Mouse (Mus musculus) forebrain, embryonic 16.5 days (tissue): ENCODE measurements around the gene Scd1. TPM values are rescaled to one million over a fixed set of nuclear protein-coding genes. Genes with fewer than 3 reads are reported as not detected.
"Not testable (repeated sequence)": the region's sequence is repeated elsewhere in the genome, so short reads cannot be mapped to it uniquely, and the experiment has no call there.

Experiments
- ATAC-seq: fragments of 200-750 bp; cut with Nextera tagmentation; 2 replicates; pipeline ENCODE4 v1.8.0; 2017; ENCODE audit warnings: mild to moderate bottlenecking, moderate library complexity
- H3K27ac ChIP-seq: fragments of 300-500 bp; sonication (generic); 2 replicates; pipeline ENCODE4 v1.5.1; 2014; ENCODE audit warnings: low read length, control low read depth
- H3K27me3 ChIP-seq: fragments of 300-500 bp; sonication (generic); replicated peaks from 2 replicates; pipeline ENCODE4 v1.6.1; 2014; ENCODE audit warnings: low read length; ENCODE audit not compliant: control insufficient read depth, insufficient read depth
- H3K36me3 ChIP-seq: fragments of 300-500 bp; sonication (generic); 2 replicates; pipeline ENCODE4 v1.6.1; 2014; ENCODE audit not compliant: control insufficient read depth, insufficient read depth
- H3K4me1 ChIP-seq: fragments of 300-500 bp; sonication (generic); replicated peaks from 2 replicates; pipeline ENCODE4 v1.6.1; 2014; ENCODE audit warnings: low read length; ENCODE audit not compliant: control insufficient read depth, insufficient read depth
- H3K4me2 ChIP-seq: fragments of 300-500 bp; sonication (generic); 2 replicates; pipeline ENCODE4 v1.6.1; 2014; ENCODE audit warnings: mild to moderate bottlenecking, low read length, control low read depth
- H3K4me3 ChIP-seq: fragments of 300-500 bp; sonication (generic); replicated peaks from 2 replicates; pipeline ENCODE4 v1.5.1; 2014; ENCODE audit warnings: mild to moderate bottlenecking, low read length, control low read depth
- H3K9ac ChIP-seq: fragments of 300-500 bp; sonication (generic); replicated peaks from 2 replicates; pipeline ENCODE4 v1.6.1; 2014; ENCODE audit warnings: low read depth, low read length, control low read depth
- H3K9me3 ChIP-seq: fragments of 300-500 bp; sonication (generic); 2 replicates; pipeline ENCODE4 v1.6.1; 2016; ENCODE audit warnings: low read length; ENCODE audit not compliant: control insufficient read depth
- WGBS: fragments of 180-500 bp; shearing (Covaris S2); extraction: QIAGEN DNeasy Blood & Tissue Kit; methylation state at CpG from one replicate; pipeline ENCODE4 v1.1.7; 2014; 5-methylcytosine and 5-hydroxymethylcytosine counted together
- polyA plus RNA-seq: library from polyadenylated mRNA; unstranded; fragments of >200 nt; fragmentation: Nextera tagmentation; extraction: Ambion mirVana; gene quantifications from 2 replicates; pipeline ENCODE4 v1.2.1, GENCODE M21; 2015

Scd1 gene
- polyA plus RNA-seq, 1 experiment from 2014 or later, result 5.0 TPM

DNA sequence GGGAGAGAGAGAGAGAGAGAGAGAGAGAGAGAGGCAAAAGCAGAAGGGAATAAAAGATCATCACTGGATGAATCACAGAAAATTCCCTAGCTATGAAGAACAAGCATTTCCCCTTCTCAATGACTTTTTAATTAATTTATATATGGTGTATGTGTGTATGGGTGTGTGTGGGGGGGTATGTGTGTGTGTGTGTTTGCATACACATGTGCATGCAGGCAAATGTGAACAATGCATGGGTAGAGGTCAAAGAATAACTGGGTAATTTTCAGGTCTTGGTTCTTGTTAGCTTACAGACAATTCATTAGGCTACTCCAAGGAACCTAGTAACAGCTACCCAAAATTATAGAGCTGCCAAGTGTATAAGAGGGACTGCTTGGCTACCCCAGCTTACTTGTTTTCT, 28.6 kb downstream of the Scd1 start:
- Histone ChIP-seq H3K27me3 (no peaks in the 10 kb centered on the region), H3K4me2 (no peak overlapping the region), H3K9me3 (no peaks in the 10 kb centered on the region), H3K9ac (no peak overlapping the region), H3K27ac (no peak overlapping the region), H3K4me1 (no peaks in the 10 kb centered on the region), H3K4me3 (no peak overlapping the region), H3K36me3 (no peaks in the 10 kb centered on the region)
- ATAC-seq, result no peak

DNA sequence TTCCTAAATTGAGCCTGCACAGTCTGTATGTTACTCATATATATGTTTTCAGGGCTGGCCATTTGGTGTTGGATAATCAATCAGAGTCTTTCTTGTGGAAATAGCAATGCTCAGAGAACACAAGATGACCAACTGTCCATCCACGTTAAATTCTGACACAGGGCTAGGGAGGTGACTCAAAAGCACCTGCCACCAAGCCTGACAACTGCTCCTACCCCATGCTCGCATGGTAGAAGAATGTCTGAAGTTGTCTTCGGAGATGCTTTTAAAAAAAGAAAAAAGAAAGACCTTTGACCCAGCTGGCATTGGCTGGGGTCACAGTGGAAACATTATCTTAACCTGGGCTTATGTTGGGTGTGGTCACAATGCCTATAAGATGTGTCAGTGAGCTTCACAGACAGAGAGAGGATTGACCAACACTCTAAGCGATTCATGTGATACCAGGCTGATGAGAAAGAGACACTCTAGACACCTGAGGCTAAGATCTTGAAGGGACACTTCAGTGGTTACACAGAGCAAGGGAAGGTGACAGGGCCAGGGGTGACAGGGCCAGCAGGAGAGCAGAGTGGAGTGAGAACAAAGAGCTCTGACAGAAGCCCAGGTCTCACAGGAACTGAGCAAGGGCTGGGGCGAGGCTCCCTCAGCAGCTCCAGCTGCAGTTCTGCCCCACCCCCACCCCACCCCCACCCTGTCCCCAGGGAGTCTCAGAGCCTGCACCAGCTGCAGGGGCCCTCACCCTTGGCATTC, 29.9 kb downstream of the Scd1 start:
- 54% methylated on average over 5 of the region's 5 CpGs for WGBS
- Histone ChIP-seq H3K9me3 (no peaks in the 10 kb centered on the region), H3K4me1 (no peaks in the 10 kb centered on the region), H3K4me3 (no peak overlapping the region), H3K36me3 (no peaks in the 10 kb centered on the region), H3K27me3 (no peaks in the 10 kb centered on the region), H3K9ac (no peak overlapping the region), H3K4me2 (no peak overlapping the region), H3K27ac (no peak overlapping the region)
- ATAC-seq, result no peak

DNA sequence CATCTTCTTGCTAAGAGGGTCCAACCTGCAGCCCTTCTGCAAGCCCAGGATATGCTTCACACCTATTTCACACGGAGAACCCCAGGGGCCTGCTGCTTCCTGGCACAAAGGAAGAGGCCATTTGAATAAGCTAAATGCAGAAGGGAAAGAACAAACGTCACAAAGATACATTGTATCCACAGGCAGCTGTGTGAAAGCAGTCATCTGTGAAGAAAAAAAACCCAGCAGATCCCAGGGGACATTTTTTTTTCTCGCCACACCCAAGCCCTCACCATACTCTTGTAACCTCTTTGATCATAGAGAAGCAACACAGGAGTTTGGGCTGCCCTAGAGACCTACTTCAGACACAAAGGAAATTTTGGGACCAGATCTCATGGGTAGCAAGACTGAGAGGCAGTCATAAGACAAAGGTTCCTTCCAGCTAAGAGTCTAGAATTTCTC, 31.1 kb downstream of the Scd1 start:
- H3K27me3 ChIP-seq, result no peaks in the 10 kb centered on the region
- no peaks in the 10 kb centered on the region for H3K36me3 ChIP-seq
- H3K4me3 ChIP-seq, result no peak overlapping the region
- no peak overlapping the region for H3K9ac ChIP-seq
- no peak overlapping the region for H3K4me2 ChIP-seq
- H3K27ac ChIP-seq, result no peak overlapping the region
- WGBS, result 15% methylated on average over 3 of the region's 3 CpGs
- H3K4me1 ChIP-seq, result no peaks in the 10 kb centered on the region
- ATAC-seq, result no peak
- H3K9me3 ChIP-seq, result no peaks in the 10 kb centered on the region

DNA sequence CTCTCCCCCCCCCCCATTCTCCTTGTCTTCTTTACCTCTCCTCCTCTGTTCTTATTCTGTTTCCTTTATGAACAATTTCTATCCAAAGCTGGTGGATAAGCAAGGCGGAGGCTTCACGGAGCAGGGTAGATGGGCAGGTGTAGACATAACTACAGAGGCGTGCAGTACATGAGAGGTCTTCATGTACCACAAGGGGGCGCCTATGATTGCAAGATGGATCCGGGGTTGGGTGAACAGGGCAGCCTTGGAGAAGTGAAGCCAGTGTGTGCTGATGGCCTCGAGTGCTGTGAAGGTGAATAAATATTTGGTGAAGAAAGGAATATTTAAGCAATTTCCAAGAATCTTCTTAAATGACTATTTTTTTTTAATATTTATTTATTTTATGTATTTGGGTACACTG, 34.7 kb downstream of the Scd1 start:
- Histone ChIP-seq H3K4me1 (no peaks in the 10 kb centered on the region), H3K4me2 (no peak overlapping the region), H3K9me3 (no peaks in the 10 kb centered on the region), H3K9ac (no peak overlapping the region), H3K27me3 (no peaks in the 10 kb centered on the region), H3K27ac (no peak overlapping the region), H3K36me3 (no peaks in the 10 kb centered on the region), H3K4me3 (no peak overlapping the region)
- no peak for ATAC-seq
- WGBS, result 17% methylated on average over 6 of the region's 6 CpGs

DNA sequence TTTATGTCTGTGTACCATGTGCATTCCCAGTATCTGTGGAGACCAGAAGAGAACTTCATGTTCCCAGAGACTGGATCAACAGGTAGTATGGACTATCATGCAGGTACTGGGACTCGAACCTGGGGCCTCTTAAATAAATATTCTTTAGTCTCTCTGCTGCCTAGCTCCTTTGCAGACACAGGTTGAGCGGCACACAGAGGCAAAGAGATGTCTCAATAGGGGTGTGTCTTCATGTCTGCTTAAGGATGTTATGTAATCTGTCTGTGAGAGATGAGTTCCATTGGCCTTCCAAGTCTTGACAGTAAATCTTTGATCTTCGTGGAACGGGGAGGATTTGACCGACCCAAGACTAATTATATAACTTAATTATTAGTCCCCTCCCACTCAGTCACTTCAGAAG, 37.4 kb downstream of the Scd1 start:
- Histone ChIP-seq H3K9me3 (no peaks in the 10 kb centered on the region), H3K27ac (no peak overlapping the region), H3K4me2 (no peak overlapping the region), H3K4me3 (no peak overlapping the region), H3K36me3 (no peaks in the 10 kb centered on the region), H3K9ac (no peak overlapping the region), H3K27me3 (no peaks in the 10 kb centered on the region), H3K4me1 (no peaks in the 10 kb centered on the region)
- ATAC-seq, result no peak
- 70% methylated on average over 5 of the region's 5 CpGs for WGBS

DNA sequence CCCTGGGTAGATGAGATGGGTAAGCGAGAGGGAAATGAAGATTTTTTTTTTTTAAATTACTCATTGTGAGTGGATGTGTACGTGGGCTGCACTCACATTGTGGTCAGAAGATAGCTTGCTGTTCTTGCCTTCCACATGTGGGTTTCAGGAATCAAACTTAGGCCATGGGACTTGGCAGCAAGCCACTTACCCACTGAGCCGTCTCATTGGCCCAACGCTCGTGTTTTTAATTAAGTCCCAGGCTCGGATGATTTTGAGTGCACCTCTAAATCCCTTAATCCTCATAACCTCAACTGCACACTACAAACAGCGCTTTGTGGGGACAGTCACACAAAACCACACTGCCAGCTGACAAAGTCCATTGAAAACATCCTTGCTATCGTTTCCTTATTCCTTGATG, 38.3 kb downstream of the Scd1 start:
- H3K27ac ChIP-seq, result no peak overlapping the region
- no peaks in the 10 kb centered on the region for H3K36me3 ChIP-seq
- no peak overlapping the region for H3K9ac ChIP-seq
- no peaks in the 10 kb centered on the region for H3K27me3 ChIP-seq
- no peaks in the 10 kb centered on the region for H3K9me3 ChIP-seq
- no peak overlapping the region for H3K4me2 ChIP-seq
- H3K4me1 ChIP-seq, result no peaks in the 10 kb centered on the region
- no peak overlapping the region for H3K4me3 ChIP-seq
- 33% methylated on average over 8 of the region's 8 CpGs for WGBS
- no peak for ATAC-seq

DNA sequence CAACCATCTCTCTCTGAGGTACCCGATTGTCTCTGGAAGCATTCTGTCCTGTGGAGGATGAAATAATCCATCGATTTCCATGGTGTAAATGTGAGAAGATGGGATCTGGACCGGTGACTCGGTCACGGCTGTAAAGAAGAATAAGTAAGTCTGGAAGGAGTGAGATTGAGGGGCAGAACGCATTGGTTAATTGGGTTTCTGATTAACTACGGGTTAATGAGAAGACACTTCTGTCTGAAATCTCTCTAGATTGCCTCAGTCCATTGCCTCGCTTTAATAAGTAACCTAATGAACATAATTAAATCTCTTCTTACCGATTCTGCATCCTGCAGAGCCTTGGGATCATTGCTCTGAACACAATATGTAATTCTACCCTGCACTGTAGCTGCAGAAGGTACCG, 40.6 kb downstream of the Scd1 start:
- not testable (repeated sequence) for ATAC-seq, H3K4me3 ChIP-seq, H3K4me1 ChIP-seq, H3K27ac ChIP-seq, H3K36me3 ChIP-seq, H3K9ac ChIP-seq, H3K27me3 ChIP-seq, H3K4me2 ChIP-seq, H3K9me3 ChIP-seq
- 38% methylated on average over 10 of the region's 10 CpGs for WGBS

DNA sequence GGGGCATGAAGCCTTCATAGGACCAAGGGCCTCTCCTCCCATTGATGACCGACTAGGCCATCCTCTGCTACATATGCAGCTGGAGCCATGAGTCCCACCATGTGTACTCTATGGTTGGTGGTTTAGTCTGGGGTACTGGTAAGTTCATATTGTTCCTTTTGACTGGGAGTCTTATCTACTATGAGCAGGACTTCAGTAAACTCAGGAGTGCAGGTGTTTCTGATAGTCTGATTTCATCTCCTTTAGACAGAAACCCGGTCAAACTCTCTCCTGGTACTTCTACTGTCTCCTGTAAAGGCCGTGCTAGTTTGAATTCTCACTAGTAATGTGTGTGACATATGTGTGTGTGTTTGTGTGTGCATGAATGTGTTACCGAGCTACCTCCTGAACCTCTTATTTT, 41.9 kb downstream of the Scd1 start:
- H3K4me2 ChIP-seq, result no peak overlapping the region
- H3K27ac ChIP-seq, result no peak overlapping the region
- no peaks in the 10 kb centered on the region for H3K36me3 ChIP-seq
- H3K9me3 ChIP-seq, result no peaks in the 10 kb centered on the region
- 93% methylated on average over 4 of the region's 4 CpGs for WGBS
- no peak for ATAC-seq
- H3K4me1 ChIP-seq, result peaks cover 4% of the 10 kb centered on the region; the same call in 1 of the 2 replicates
- no peaks in the 10 kb centered on the region for H3K27me3 ChIP-seq
- H3K9ac ChIP-seq, result no peak overlapping the region
- H3K4me3 ChIP-seq, result no peak overlapping the region

DNA sequence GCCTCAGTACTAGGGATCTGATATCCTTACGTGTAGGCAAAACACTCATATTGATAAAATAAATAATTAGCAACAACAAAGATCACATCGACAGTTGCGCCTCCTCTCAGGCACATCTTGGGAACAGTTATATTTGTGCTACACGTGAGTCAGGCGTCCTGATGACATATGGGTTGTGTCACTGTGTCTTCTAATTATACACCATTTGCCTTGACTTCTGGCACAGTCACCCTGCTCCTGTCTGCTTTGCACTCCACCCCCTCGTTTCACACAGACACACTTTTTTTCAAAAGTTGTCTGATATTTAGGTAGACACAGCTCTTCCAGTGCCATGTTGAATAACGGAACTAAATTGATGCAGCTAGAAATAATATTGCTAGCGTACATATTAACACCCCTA, 43.6 kb downstream of the Scd1 start:
- H3K9ac ChIP-seq, result no peak overlapping the region
- no peaks in the 10 kb centered on the region for H3K9me3 ChIP-seq
- no peak overlapping the region for H3K4me2 ChIP-seq
- no peaks in the 10 kb centered on the region for H3K36me3 ChIP-seq
- 62% methylated on average over 8 of the region's 8 CpGs for WGBS
- no peaks in the 10 kb centered on the region for H3K27me3 ChIP-seq
- no peak overlapping the region for H3K4me3 ChIP-seq
- H3K4me1 ChIP-seq, result peaks cover 4% of the 10 kb centered on the region; the same call in 1 of the 2 replicates
- ATAC-seq, result no peak
- H3K27ac ChIP-seq, result no peak overlapping the region

DNA sequence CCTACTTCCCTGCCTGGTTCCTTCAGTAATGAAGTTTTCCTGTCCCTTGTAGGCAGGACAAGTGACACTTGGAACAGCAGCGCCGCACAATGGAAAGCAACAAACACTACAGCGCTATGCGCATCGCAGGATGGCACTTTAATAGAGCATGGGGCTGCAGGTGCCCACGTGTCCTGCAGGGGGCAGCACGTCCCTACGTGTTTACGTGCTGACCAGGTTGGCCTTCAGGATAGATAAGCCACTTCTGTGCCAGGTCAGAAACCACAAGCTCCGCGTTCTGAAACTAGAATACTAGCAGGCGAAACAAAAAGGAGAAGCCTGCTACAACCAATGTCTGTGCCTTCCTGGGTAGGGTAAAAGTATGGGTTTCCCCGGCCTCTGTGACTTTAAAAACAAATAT, 44.1 kb downstream of the Scd1 start:
- Histone ChIP-seq H3K4me3 (no peak overlapping the region), H3K4me1 (peaks cover 4% of the 10 kb centered on the region; the same call in 1 of the 2 replicates), H3K9me3 (no peaks in the 10 kb centered on the region), H3K4me2 (no peak overlapping the region), H3K27ac (no peak overlapping the region), H3K9ac (no peak overlapping the region), H3K36me3 (no peaks in the 10 kb centered on the region), H3K27me3 (no peaks in the 10 kb centered on the region)
- 17% methylated on average over 13 of the region's 13 CpGs for WGBS
- ATAC-seq, result no peak
